Mouse (Mus musculus) A20 (cell line): Measurements from ENCODE around the gene E2f4.
A peak's percentile ranks its signal among the peaks of the same experiment; 100 is the strongest.

Source experiments
- DNase-seq: peaks from one replicate; pipeline ENCODE4 v3.0.0-alpha.2; 2011; ENCODE audit warnings: low read depth, low spot score

E2f4 gene

GRCm38 (mm10) chr8:105347428-105348221, 50.2 kb downstream of the E2f4 start, which contains the start of gene Fhod1:
Gene Fhod1 (minus strand): TSS chr8:105347953.
- peak; percentile 98 for DNase-seq

DNA sequence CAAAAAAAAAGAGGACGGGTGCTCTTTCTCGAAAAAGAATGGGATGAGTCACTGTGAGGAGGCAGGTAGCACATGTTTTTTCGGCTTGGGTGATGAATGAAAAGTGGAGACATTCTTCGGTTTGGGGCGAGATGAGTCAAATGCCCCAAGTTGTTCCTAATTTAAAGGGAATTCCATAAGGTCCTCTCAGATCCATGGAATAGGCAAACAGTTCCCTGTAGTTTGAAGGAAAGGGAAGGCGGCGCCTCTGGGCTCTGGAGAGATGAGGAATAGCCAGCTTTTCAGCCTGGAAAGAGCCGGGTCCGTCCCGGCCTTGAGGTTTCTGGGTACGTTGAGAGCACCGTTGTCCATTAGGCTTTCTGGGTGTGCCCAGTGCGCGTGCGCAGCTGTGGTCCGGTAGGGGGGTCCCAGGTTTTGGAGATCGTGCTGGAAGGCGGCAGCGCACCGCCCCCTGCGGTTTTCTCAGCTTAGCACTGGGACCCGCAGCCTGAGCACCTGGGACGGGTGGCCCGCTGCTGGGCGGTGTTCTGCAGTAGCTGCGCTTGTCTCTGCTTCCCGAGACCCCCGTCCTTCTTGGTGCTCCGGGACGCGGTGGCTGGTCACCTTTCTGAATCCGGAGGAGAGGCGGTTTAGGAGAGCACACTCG, 51.1 kb downstream of the E2f4 start, which contains the start of gene Slc9a5:
Gene Slc9a5, plus strand, starts transcription at position 394 of the 646 bp plus-strand sequence.
- DNase-seq: peak; percentile 92

GRCm38 (mm10) chr8:105349096-105349771, 51.8 kb downstream of the E2f4 start:
- no peak for DNase-seq

DNA sequence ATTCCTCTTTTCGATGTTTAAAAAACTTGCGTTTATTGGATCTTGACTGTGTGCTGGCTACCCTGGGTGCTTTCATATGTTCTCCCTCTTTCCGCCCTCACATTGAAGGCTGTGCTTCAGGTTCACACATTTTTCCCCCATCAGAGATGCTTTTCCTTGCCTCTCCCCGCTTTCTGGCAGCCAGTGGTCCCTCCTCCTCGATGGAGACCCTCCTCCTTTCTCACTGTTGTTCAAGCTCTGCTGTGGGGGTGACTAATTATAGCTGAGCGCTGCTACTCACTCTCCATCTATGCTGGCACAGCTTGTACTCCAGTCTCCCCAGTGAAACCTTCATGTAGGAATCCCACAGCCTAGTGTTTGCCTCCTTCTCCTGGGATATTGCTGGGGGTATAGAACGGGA, 52.7 kb downstream of the E2f4 start:
- DNase-seq: no peak

DNA sequence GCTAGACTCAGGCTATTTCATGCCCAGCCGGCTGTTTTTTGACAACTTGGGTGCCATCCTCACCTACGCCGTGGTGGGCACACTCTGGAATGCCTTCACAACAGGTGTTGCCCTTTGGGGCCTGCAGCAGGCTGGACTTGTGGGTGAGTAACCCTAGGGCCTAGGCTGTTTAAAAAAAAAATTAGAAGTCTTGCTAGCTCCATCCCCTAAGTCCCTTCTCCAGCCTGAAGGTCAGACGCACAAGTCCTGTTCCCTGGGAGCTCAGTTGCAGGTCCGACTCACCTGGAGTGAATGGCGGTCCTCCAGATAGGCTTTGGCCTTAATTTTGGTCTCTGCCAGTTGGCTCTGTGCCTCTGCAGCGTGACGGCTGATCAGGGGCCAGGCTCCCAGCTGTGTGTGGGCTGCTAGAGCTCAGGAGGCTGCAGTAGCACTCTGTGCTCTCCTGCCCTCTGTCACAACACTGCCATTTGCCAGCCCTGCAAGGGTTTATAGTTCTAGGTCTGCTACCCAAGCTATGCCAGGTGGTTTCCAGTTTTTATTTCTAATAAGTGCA, 56.2 kb downstream of the E2f4 start:
- no peak for DNase-seq

GRCm38 (mm10) chr8:105354549-105354948, 57.1 kb downstream of the E2f4 start:
- DNase-seq: no peak
